Mouse (Mus musculus) bone marrow macrophage, adult 2 months (primary cell): Measurements from ENCODE around the gene Prss2. TPM values are rescaled to one million over a fixed set of nuclear protein-coding genes. Genes with fewer than 3 reads are reported as not detected.
"Not testable (repeated sequence)": the region's sequence is repeated elsewhere in the genome, so short reads cannot be mapped to it uniquely, and the experiment has no call there.

Experiments
- H3K27ac ChIP-seq: 2 replicates; pipeline ENCODE4 v1.5.1; 2012; ENCODE audit warnings: low read depth, low read length; ENCODE audit not compliant: insufficient read depth
- H3K4me1 ChIP-seq: 2 replicates; pipeline ENCODE4 v1.6.1; 2012; ENCODE audit warnings: low read length; ENCODE audit not compliant: control insufficient read depth, insufficient read depth
- H3K4me3 ChIP-seq: 2 replicates; pipeline ENCODE4 v1.5.1; 2012; ENCODE audit warnings: mild to moderate bottlenecking, low read length, moderate library complexity; ENCODE audit not compliant: insufficient read depth
- CTCF ChIP-seq: IDR thresholded peaks from 2 replicates; pipeline ENCODE4 v1.5.1; 2012; ENCODE audit warnings: low read depth, mild to moderate bottlenecking, low read length, moderate library complexity
- POLR2A ChIP-seq: IDR thresholded peaks from 2 replicates; pipeline ENCODE4 v1.6.1; 2012; ENCODE audit warnings: mild to moderate bottlenecking, low read depth, low read length, borderline replicate concordance
- polyA plus RNA-seq: library from polyadenylated mRNA; stranded (reverse); fragments of >200 nt; gene quantifications from 2 replicates; pipeline ENCODE4 v1.2.4, GENCODE M21; 2012; ENCODE audit not compliant: missing spikeins, insufficient read depth, insufficient read length

Gene Prss2
- polyA plus RNA-seq, 1 experiment = not detected

DNA sequence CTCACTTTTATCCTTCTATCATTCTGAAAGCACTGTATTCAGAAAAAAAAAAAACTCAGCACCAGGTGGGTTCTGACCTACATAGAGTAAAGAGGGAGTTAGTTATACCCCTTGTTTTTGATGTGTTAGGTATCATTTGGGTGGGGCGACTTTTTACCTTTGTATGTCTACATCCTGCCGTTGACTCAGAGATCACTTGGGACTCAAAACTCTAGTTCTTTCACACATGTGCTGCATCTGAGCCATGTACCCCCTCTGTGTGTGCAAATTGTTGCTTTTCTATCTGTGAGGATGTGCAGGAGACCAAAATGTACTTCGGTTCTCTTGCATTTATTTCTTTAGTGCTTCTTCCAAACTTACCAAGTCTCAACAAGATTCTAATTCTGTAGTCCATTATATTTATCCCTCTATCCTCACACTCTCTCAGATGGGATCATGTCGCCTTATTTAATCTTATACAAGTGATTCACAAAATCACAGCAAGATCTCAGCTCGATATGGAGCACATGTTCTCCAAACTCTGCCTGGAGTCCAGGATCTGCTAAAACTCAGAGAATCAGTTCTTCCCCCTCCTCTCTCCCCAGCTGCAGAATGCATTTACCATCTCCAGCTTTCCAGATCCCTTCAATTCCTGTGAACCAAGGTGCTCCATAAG is 31.9 kb downstream of the Prss2 start:
- no peak overlapping the region for H3K4me3 ChIP-seq
- TF ChIP-seq POLR2A (no peak), CTCF (no peak)
- no peaks in the 10 kb centered on the region for H3K4me1 ChIP-seq
- no peak overlapping the region for H3K27ac ChIP-seq

DNA sequence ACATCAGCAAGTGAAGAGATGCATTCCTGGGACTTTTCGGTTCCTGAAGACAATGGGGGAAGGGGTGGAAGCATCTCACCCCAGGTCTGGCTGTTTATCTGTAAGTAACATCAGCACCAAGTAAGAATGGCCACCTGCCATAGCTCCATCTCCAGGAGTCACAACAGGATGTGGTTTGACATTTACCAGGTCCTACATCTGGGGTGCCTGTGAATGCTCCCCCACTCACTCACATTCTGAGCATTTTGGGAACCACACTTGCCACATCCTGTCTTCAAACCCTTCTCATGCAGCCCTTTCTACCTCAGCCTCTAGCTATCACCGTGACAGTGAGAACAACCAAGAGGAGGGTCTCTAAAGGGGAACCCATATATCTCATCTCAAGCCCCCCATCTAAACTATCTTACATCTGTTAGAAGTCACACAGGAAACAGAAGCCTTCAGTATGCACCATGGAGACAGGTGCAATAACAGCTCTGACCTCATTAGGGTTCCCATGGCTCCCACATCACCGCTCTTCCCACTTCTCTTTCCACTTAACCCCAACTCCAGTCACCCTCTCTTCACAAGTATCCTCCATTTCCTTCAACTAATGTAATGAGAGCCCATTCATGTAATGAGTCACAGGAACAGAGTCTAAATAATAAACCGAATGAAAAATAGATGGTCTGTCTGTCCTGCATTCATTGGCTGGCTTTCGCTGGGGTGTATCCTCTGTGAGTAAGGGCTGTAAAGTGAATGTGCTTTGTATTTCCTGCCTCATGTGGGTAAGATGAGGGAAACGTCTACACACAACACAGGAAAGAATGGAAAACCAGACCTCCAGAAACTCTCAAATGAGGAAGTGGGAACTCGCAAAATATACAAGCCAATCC is 32.9 kb downstream of the Prss2 start:
- no peak overlapping the region for H3K4me3 ChIP-seq
- no peaks in the 10 kb centered on the region for H3K4me1 ChIP-seq
- TF ChIP-seq POLR2A = no peak
- no peak for TF ChIP-seq CTCF
- no peak overlapping the region for H3K27ac ChIP-seq

DNA sequence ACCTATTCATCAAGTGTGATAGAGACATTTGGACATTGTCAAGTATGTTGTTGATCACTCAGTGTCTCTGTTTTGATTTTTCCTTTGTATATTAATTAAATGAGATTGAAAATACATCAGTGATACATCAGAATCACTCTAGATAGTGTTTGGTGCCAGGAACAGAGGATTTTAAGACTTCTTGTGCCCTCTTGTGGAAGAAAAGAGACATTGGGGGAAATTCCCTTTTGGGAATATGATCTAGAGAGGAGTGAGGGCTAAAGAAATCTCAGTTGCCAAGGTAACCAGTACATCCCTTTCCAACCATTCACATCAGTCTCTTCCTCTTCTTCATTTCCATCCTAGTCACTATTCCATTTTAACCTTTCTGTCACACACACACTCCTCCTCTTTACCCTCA is 34.8 kb downstream of the Prss2 start:
- H3K4me3 ChIP-seq = no peak overlapping the region
- H3K27ac ChIP-seq = no peak overlapping the region
- TF ChIP-seq POLR2A (no peak), CTCF (no peak)
- H3K4me1 ChIP-seq = no peaks in the 10 kb centered on the region

DNA sequence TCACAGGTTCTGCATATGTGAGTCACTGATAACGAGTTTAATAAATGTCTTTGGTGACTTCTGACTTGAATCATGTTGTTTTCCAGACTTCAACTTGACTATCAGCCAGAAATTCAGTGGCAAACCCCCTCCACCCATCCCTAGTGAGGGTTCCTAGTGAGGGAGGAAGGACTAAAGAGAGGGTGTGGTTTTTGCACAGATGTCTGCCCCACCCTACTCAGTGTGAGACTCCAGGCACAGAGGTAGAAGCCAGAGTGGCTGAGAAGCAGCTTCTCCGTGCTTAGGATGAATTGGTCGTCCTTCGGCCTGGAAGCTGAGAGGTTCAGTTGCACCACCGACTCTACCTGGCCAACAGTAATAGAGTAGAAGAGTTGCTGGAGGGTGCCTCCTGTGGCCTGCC is 35.9 kb downstream of the Prss2 start:
- H3K4me3 ChIP-seq = no peak overlapping the region
- TF ChIP-seq CTCF (no peak), POLR2A (no peak)
- H3K27ac ChIP-seq = no peak overlapping the region
- no peaks in the 10 kb centered on the region for H3K4me1 ChIP-seq

DNA sequence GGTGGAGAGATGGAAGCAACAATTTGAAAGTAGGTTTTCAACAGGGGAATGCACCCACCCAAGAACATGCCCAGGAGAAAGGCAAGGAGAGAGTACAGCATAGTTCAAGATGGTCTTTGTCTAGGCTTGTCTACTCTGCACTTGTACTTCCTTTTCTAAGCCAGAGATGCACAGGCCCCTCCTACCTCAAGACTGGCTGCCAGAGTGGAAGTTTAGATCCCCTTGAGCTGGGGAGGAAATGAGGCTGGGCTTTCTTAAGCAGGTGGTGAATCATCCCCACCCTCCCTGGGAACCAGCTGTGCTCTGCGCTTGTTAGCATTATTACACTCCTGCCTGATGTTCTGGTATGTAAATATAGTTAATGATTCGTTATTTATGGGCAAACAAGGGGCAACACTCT is 36.7 kb downstream of the Prss2 start:
- H3K4me1 ChIP-seq = no peaks in the 10 kb centered on the region
- no peak overlapping the region for H3K27ac ChIP-seq
- H3K4me3 ChIP-seq = no peak overlapping the region
- no peak for TF ChIP-seq CTCF
- no peak for TF ChIP-seq POLR2A

DNA sequence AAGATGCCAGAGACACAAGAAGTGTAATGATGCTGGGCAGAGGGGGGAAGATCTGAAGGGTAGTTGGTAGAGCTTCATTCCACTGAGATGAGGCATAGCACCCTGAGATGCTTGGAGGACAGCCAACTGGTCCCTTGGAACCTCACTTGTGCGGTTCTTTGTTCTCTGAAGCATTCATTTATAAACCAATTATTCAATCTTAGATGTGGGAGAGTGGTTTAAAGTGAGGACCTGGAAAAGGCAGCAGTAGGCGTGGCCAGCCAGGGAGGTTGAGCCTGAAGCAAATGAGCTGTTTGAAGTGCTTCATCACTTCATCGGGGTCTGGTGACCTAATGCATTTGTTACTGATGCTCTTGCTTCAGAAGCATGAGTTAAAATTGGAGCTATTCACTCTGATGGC is 37.7 kb downstream of the Prss2 start:
- TF ChIP-seq POLR2A (no peak), CTCF (no peak)
- no peak overlapping the region for H3K4me3 ChIP-seq
- no peaks in the 10 kb centered on the region for H3K4me1 ChIP-seq
- H3K27ac ChIP-seq = no peak overlapping the region

DNA sequence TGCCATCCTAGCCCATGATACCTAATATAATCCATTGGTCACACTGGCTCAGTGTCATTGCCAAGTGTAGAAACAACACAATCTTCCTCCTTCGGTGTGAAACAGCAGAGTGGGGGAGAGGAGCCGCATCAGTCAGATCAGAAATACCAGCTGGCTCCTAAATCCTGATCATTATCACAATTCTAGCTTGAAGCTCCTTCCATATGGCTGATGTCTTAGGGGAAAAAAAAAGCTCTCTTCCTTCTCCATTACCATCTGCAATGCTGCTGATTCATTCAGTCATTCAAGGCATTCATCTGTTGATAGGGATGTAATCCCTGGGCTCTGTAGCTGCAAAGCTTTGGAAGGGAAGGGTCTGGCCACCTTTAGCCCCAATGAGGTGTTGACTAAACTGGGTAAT is 38.7 kb downstream of the Prss2 start:
- no peak overlapping the region for H3K27ac ChIP-seq
- no peaks in the 10 kb centered on the region for H3K4me1 ChIP-seq
- no peak overlapping the region for H3K4me3 ChIP-seq
- no peak for TF ChIP-seq POLR2A

DNA sequence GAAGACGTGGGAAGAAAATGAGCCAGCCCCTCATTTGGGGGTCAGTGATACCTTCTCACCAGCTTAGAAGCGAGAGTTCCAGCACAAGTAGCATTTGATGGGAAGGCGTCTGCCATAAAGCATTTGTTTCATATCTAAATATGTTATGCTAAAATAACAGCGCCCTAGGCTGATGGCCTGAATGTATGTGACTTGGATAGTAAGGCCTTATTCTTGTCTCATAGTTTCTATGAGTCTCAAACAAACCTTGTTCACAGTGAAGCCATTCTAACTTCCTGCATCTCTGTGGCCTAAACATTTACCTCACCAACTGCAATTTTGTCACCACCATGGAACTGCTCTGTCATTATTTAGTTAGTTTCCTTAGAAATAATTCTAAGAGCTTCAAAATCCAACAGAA is 41.0 kb downstream of the Prss2 start:
- TF ChIP-seq CTCF (no peak), POLR2A (no peak)
- no peaks in the 10 kb centered on the region for H3K4me1 ChIP-seq
- no peak overlapping the region for H3K4me3 ChIP-seq
- no peak overlapping the region for H3K27ac ChIP-seq

DNA sequence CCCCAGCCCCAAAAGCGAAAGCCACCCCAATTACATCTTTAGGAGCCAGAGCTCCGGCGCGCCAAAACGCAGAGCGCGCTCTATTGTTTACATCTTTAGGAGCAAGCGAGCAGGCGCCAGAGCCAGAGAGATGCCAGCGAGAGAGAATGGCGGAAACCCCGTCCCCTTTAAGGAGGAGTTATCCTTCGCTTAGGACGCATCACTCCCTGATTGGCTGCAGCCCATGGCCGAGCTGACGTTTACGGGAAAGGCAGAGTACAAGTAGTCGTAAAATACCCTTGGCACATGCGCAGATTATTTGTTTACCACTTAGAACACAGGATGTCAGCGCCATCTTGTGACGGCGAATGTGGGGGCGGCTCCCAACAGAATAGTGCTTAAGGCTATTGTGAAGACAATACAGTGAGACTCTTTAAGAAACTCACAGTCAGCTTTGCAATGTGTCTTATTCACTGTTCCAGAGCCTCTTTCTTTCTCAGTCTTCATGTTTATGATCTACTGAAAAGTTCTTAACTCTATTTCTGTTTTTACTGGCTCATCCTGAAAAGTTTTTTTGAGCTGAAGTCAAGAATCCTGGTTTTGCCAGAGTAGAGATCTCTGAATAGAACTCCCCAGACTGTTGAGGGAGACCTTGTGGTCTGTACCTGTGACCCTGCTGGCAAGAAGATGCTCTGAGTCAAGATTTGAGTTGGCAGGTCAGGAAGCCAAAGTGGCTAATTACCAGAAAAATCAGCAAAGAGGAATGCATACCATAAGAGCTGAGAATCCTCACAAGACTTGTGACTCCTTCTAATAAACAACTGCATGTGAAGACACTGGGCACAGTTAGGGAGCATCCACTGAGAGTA is 41.7 kb downstream of the Prss2 start:
- not testable (repeated sequence) for H3K27ac ChIP-seq, H3K4me3 ChIP-seq, H3K4me1 ChIP-seq

DNA sequence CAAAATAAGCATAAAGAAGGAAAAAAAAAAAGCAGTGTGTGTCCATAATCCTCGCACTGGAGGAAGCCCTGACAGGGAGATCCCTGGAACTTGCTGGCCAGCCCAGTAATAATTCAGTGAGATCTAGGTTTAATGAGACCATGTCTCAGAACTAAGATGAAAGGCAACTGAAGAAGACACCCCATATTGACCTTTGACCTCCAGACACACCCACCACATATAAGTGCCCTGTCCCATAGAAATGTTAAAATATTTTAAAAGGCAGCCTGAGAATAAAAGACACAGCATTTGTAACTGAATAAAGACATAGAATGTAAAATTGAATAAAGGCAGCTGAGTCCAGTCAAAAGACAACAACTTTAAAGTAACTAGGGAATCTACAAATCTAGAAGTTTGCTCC is 43.7 kb downstream of the Prss2 start:
- H3K27ac ChIP-seq = no peak overlapping the region
- H3K4me3 ChIP-seq = no peak overlapping the region
- H3K4me1 ChIP-seq = no peaks in the 10 kb centered on the region
- TF ChIP-seq CTCF (no peak), POLR2A (no peak)
